Mouse (Mus musculus): ENCODE results near the gene Dhrs13.

- no peak for TF ChIP-seq POLR2A (IDR thresholded peaks at IDR 0.05; ENCODE audit: low read depth, low read length)
- TF ChIP-seq CTCF (IDR thresholded peaks at IDR 0.05; ENCODE audit: extremely low read depth, insufficient read length, insufficient replicate concordance, low read depth, low read length) = no peak
Measured at GRCm38 (mm10) chr11:78019676-78020075, 12.4 kb upstream of the Dhrs13 start.

Data from small intestine, adult 2 months (tissue).